18 mouse cellular contexts compared by ENCODE assay signal in the genomic region with DNA sequence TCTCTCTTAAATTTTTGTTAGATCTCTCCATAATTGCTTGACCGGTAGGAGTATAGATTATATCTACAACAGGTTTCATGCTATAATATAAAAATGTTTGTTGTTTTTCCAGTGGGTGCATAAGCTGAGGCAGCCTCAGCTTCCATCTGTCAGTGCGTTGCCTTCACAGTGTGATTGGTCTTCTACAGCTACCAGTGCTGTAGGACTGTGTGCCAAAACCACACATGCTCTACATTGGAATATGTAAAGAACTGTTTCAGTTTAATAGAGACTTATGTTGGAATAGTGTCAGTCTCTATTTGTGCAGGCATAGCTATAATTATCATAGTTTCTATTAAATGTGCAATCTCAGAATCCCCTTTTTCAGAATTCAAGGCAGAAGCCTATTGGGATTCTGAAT.
"Had no signal": no experiment of that assay in that cellular context is flagged by ENCODE, and none has a peak within 500 bp of the region (broad histone marks: within the 10 kb centered on the region; RNA-seq: fewer than 3 reads in every experiment).

No protein-coding gene starts in this region.

- H3K9me3 ChIP-seq: limb, embryonic 10.5 days; limb, embryonic 13.5 days; liver, embryonic 12.5 days; liver, embryonic 15.5 days; lung, embryonic 15.5 days; megakaryocyte, embryonic 14.5 days; midbrain, embryonic 10.5 days; midbrain, embryonic 13.5 days had no signal

- DNase-seq: kidney, postnatal 25 days; liver; lung, adult 18-20 months; lung, postnatal 10 days; lung, postnatal 36 days; thymus, adult 2 months; thymus, postnatal 14 days; thymus, postnatal 4 days had no signal

- H3K27ac ChIP-seq: kidney, postnatal 0 days; limb, embryonic 10.5 days; limb, embryonic 13.5 days; liver, embryonic 12.5 days; liver, embryonic 15.5 days; lung, embryonic 15.5 days; stomach, postnatal 0 days had no signal

- H3K4me1 ChIP-seq: limb, embryonic 10.5 days; limb, embryonic 13.5 days; liver, embryonic 12.5 days; liver, embryonic 15.5 days; lung, embryonic 15.5 days had no signal

- H3K36me3 ChIP-seq: lung, embryonic 15.5 days had no signal

- H3K27me3 ChIP-seq: limb, embryonic 13.5 days; liver, embryonic 12.5 days; liver, embryonic 15.5 days; lung, embryonic 15.5 days; megakaryocyte, embryonic 14.5 days; midbrain, embryonic 13.5 days had no signal

- H3K9ac ChIP-seq: limb, embryonic 13.5 days; liver, embryonic 12.5 days; liver, embryonic 15.5 days; lung, embryonic 15.5 days; midbrain, embryonic 13.5 days had no signal

- H3K4me3 ChIP-seq: limb, embryonic 10.5 days; limb, embryonic 13.5 days; liver, embryonic 12.5 days; liver, embryonic 15.5 days; lung, embryonic 15.5 days; megakaryocyte, embryonic 14.5 days; midbrain, embryonic 13.5 days had no signal

- H3K4me2 ChIP-seq: limb, embryonic 13.5 days; liver, embryonic 12.5 days; liver, embryonic 15.5 days; lung, embryonic 15.5 days; midbrain, embryonic 13.5 days had no signal

- ATAC-seq: liver, embryonic 12.5 days; midbrain, embryonic 13.5 days had no signal
